Mouse (Mus musculus) MEL (cell line): ENCODE measurements at regions not wholly inside any gene's neighbourhood (a gene's known extent, or its start where the extent isn't known, plus 50 kb on each side); places are given as distances from the start of the nearest gene placed in this dataset.

Source experiments
- DNase-seq: peaks from one replicate; pipeline ENCODE4 v3.0.0; 2011; ENCODE audit warnings: low read depth, low spot score
- H3K27ac ChIP-seq: 2 replicates; pipeline ENCODE4 v1.5.1; 2012; ENCODE audit warnings: low read depth, mild to moderate bottlenecking, control low read depth, low read length, moderate library complexity; ENCODE audit not compliant: control insufficient read depth
- H3K27me3 ChIP-seq, 2 experiments: fragments of 150-350 bp in 1 of 2; sonication (generic) in 1 of 2; 2 replicates each; pipeline ENCODE4 v1.6.1; 2012; ENCODE audit warnings: low read length in 2 of 2, mild to moderate bottlenecking in 2 of 2, improper control_type of control experiment in 1 of 2, moderate library complexity in 1 of 2; ENCODE audit not compliant: insufficient read depth in 2 of 2, control insufficient read depth in 1 of 2
- H3K36me3 ChIP-seq, 2 experiments: 2 replicates each; pipeline ENCODE4 v1.6.1; 2012 to 2014; ENCODE audit warnings: low read length in 2 of 2, improper control_type of control experiment in 1 of 2, inconsistent platforms in 1 of 2, mild to moderate bottlenecking in 1 of 2; ENCODE audit not compliant: insufficient read depth in 2 of 2, control insufficient read depth in 1 of 2
- H3K4me1 ChIP-seq, 2 experiments: fragments of 150-350 bp in 1 of 2; sonication (generic) in 1 of 2; 2 replicates each; pipeline ENCODE4 v1.6.1; 2012; ENCODE audit warnings: low read length in 2 of 2, improper control_type of control experiment in 1 of 2, mild to moderate bottlenecking in 1 of 2; ENCODE audit not compliant: insufficient read depth in 2 of 2, control insufficient read depth in 1 of 2
- H3K4me3 ChIP-seq, 2 experiments: fragments of 150-350 bp in 1 of 2; sonication (generic) in 1 of 2; 2 replicates each; pipeline ENCODE4 v1.5.1; 2012; ENCODE audit warnings: low read depth in 2 of 2, low read length in 2 of 2, mild to moderate bottlenecking in 2 of 2, moderate library complexity in 2 of 2, control low read depth in 1 of 2, improper control_type of control experiment in 1 of 2; ENCODE audit not compliant: control insufficient read depth in 1 of 2, insufficient read depth in 1 of 2
- H3K79me2 ChIP-seq: 2 replicates; pipeline ENCODE4 v1.6.1; 2012; ENCODE audit warnings: mild to moderate bottlenecking, low read length, moderate library complexity; ENCODE audit not compliant: control insufficient read depth, poor library complexity, insufficient read depth
- H3K9ac ChIP-seq: 2 replicates; pipeline ENCODE4 v1.6.1; 2012; ENCODE audit warnings: low read depth, mild to moderate bottlenecking, control low read depth, low read length, moderate library complexity; ENCODE audit not compliant: control insufficient read depth, poor library complexity, severe bottlenecking
- H3K9me3 ChIP-seq: fragments of 150-350 bp; sonication (generic); replicated peaks from 2 replicates; pipeline ENCODE4 v1.6.1; 2012; ENCODE audit warnings: mild to moderate bottlenecking, low read length, improper control_type of control experiment, moderate library complexity; ENCODE audit not compliant: insufficient read depth
- BHLHE40 ChIP-seq: IDR thresholded peaks from 2 replicates; pipeline ENCODE4 v1.6.1; 2012; ENCODE audit warnings: low read depth, mild to moderate bottlenecking, inconsistent platforms, low read length, improper control_type of control experiment, borderline replicate concordance
- CHD2 ChIP-seq: IDR thresholded peaks from 2 replicates; pipeline ENCODE4 v1.6.1; 2011; ENCODE audit warnings: low read length, improper control_type of control experiment
- CTCF ChIP-seq, 3 experiments: IDR thresholded peaks in 2 of 3; conservative IDR thresholded peaks in 1 of 3; 2 replicates each; pipeline ENCODE4 v1.5.1; 2011 to 2012; ENCODE audit warnings: low read length in 3 of 3, low read depth in 2 of 3, mild to moderate bottlenecking in 2 of 3, improper control_type of control experiment in 1 of 3, inconsistent platforms in 1 of 3, mixed read lengths in 1 of 3, moderate library complexity in 1 of 3; ENCODE audit not compliant: control insufficient read depth in 1 of 3, insufficient read depth in 1 of 3, poor library complexity in 1 of 3, severe bottlenecking in 1 of 3
- E2F4 ChIP-seq: IDR thresholded peaks from 2 replicates; pipeline ENCODE4 v1.6.1; 2011; ENCODE audit warnings: low read depth, low read length, improper control_type of control experiment, borderline replicate concordance
- ELF1 ChIP-seq: IDR thresholded peaks from 2 replicates; pipeline ENCODE4 v1.6.1; 2014; ENCODE audit warnings: low read depth, mild to moderate bottlenecking, inconsistent platforms, low read length, improper control_type of control experiment, moderate library complexity
- EP300 ChIP-seq, 2 experiments: IDR thresholded peaks; 2 replicates each; pipeline ENCODE4 v1.6.1; 2011; ENCODE audit warnings: improper control_type of control experiment in 2 of 2, low read length in 2 of 2, low read depth in 1 of 2, mild to moderate bottlenecking in 1 of 2
- ETS1 ChIP-seq: IDR thresholded peaks from 2 replicates; pipeline ENCODE4 v1.6.1; 2012; ENCODE audit warnings: low read depth, mild to moderate bottlenecking, inconsistent platforms, low read length, improper control_type of control experiment, moderate library complexity
- HCFC1 ChIP-seq: IDR thresholded peaks from 2 replicates; pipeline ENCODE4 v1.6.1; 2012; ENCODE audit warnings: low read depth, mild to moderate bottlenecking, inconsistent platforms, low read length, improper control_type of control experiment, moderate library complexity
- MAX ChIP-seq: IDR thresholded peaks from 2 replicates; pipeline ENCODE4 v1.6.1; 2011; ENCODE audit warnings: low read length, improper control_type of control experiment
- MEF2A ChIP-seq: IDR thresholded peaks from 2 replicates; pipeline ENCODE4 v1.6.1; 2014; ENCODE audit warnings: low read depth, mild to moderate bottlenecking, inconsistent platforms, low read length, improper control_type of control experiment; ENCODE audit not compliant: poor library complexity, insufficient replicate concordance, severe bottlenecking; ENCODE audit errors: extremely low read depth
- MYB ChIP-seq: IDR thresholded peaks from 2 replicates; pipeline ENCODE4 v1.6.1; 2011; ENCODE audit warnings: mild to moderate bottlenecking, low read depth, low read length, improper control_type of control experiment
- NELFE ChIP-seq: IDR thresholded peaks from 2 replicates; pipeline ENCODE4 v1.6.1; 2011; ENCODE audit warnings: low read depth, low read length, improper control_type of control experiment
- NRF1 ChIP-seq: IDR thresholded peaks from 2 replicates; pipeline ENCODE4 v1.6.1; 2014; ENCODE audit warnings: low read depth, mild to moderate bottlenecking, inconsistent platforms, low read length, improper control_type of control experiment, moderate library complexity; ENCODE audit not compliant: poor library complexity, insufficient read depth, severe bottlenecking
- POLR2A ChIP-seq, 2 experiments: IDR thresholded peaks; 2 replicates each; pipeline ENCODE4 v1.6.1; 2011 to 2012; ENCODE audit warnings: low read length in 2 of 2, mild to moderate bottlenecking in 2 of 2, control low read depth in 1 of 2, improper control_type of control experiment in 1 of 2, low read depth in 1 of 2, moderate library complexity in 1 of 2; ENCODE audit not compliant: control insufficient read depth in 1 of 2, insufficient read depth in 1 of 2, poor library complexity in 1 of 2
- POLR2AphosphoS5 ChIP-seq: IDR thresholded peaks from 2 replicates; pipeline ENCODE4 v1.6.1; 2012; ENCODE audit warnings: low read depth, borderline replicate concordance, mild to moderate bottlenecking, inconsistent platforms, low read length, moderate library complexity, mixed read lengths
- RAD21 ChIP-seq: IDR thresholded peaks from 2 replicates; pipeline ENCODE4 v1.6.1; 2011; ENCODE audit warnings: mild to moderate bottlenecking, low read depth, low read length, improper control_type of control experiment
- RCOR1 ChIP-seq: IDR thresholded peaks from 2 replicates; pipeline ENCODE4 v1.6.1; 2012; ENCODE audit warnings: low read depth, mild to moderate bottlenecking, inconsistent platforms, low read length, improper control_type of control experiment
- SMC3 ChIP-seq: IDR thresholded peaks from 2 replicates; pipeline ENCODE4 v1.6.1; 2011; ENCODE audit warnings: low read depth, low read length, improper control_type of control experiment
- TAL1 ChIP-seq: IDR thresholded peaks from 2 replicates; pipeline ENCODE4 v1.6.1; 2012; ENCODE audit warnings: mild to moderate bottlenecking, inconsistent platforms, low read length, moderate library complexity, mixed read lengths
- TBP ChIP-seq: IDR thresholded peaks from 2 replicates; pipeline ENCODE4 v1.8.0; 2011; ENCODE audit warnings: low read depth, low read length, improper control_type of control experiment
- TCF12 ChIP-seq: IDR thresholded peaks from 2 replicates; pipeline ENCODE4 v1.6.1; 2014; ENCODE audit warnings: low read depth, mild to moderate bottlenecking, inconsistent platforms, low read length, improper control_type of control experiment, moderate library complexity
- UBTF ChIP-seq: IDR thresholded peaks from 2 replicates; pipeline ENCODE4 v1.6.1; 2012; ENCODE audit warnings: low read depth, mild to moderate bottlenecking, inconsistent platforms, low read length, improper control_type of control experiment, moderate library complexity, borderline replicate concordance; ENCODE audit not compliant: insufficient read depth
- ZC3H11A ChIP-seq: IDR thresholded peaks from 2 replicates; pipeline ENCODE4 v1.6.1; 2012; ENCODE audit warnings: low read depth, mild to moderate bottlenecking, inconsistent platforms, low read length, improper control_type of control experiment
- ZKSCAN1 ChIP-seq: IDR thresholded peaks from 2 replicates; pipeline ENCODE4 v1.6.1; 2012; ENCODE audit warnings: low read depth, mild to moderate bottlenecking, inconsistent platforms, low read length, improper control_type of control experiment, moderate library complexity

DNA sequence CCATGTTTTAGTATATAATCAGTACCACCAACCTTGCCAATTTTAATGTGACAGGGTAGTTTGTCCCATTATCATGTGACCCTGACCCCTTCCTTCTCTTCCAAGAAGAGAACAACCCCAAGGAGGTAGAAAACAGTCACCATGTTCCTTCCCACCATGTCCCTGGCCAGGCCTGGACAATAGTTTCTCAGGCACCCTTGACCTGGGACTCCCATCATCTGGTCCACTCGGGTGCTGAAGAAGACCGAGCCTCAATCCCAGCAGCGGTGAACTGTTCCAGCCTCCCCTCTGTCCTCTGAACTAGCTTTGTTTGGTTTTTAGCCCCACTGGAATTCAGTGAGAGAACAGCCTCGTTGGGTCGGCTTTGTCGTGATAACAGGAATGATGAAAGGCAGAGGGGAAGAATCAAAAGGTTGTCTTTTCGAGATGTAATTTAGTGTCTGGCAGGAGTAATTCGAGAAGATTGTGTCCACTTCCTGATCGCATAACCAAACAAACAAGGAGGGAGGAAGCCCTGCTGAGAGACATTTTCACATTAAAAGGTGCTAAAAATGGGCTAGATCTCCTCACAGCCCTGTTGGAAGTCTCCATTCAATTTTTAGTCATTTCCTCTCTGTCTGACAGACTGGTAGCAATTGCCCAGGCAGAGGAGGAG is 77.2 kb downstream of the Barhl2 start:
- Histone ChIP-seq H3K27ac (no peak overlapping the region), H3K4me1 (no peaks in the 10 kb centered on the region), H3K27me3 (no peaks in the 10 kb centered on the region), H3K9me3 (no peaks in the 10 kb centered on the region), H3K79me2 (no peaks in the 10 kb centered on the region), H3K4me3 (no peak overlapping the region), H3K36me3 (no peaks in the 10 kb centered on the region), H3K9ac (no peak overlapping the region)
- DNase-seq = no peak
- no peak for TF ChIP-seq ETS1
- TF ChIP-seq POLR2AphosphoS5 = no peak
- no peak for TF ChIP-seq CHD2
- TF ChIP-seq ZKSCAN1 = no peak
- TF ChIP-seq E2F4 = no peak
- no peak for TF ChIP-seq EP300 (IDR thresholded peaks at IDR 0.05; ENCODE audit: low read depth in 1 of 2, low read length in 2 of 2)
- TF ChIP-seq SMC3 = no peak
- TF ChIP-seq NELFE = no peak
- TF ChIP-seq NRF1 = no peak
- TF ChIP-seq UBTF = no peak
- no peak for TF ChIP-seq MAX
- TF ChIP-seq BHLHE40 = no peak
- TF ChIP-seq ZC3H11A = no peak
- TF ChIP-seq MYB = no peak
- TF ChIP-seq RAD21 = no peak
- TF ChIP-seq HCFC1 = no peak
- TF ChIP-seq POLR2A (IDR thresholded peaks at IDR 0.05; ENCODE audit: control insufficient read depth in 1 of 2, insufficient read depth in 1 of 2, low read depth in 1 of 2, low read length in 2 of 2, poor library complexity in 1 of 2) = no peak

DNA sequence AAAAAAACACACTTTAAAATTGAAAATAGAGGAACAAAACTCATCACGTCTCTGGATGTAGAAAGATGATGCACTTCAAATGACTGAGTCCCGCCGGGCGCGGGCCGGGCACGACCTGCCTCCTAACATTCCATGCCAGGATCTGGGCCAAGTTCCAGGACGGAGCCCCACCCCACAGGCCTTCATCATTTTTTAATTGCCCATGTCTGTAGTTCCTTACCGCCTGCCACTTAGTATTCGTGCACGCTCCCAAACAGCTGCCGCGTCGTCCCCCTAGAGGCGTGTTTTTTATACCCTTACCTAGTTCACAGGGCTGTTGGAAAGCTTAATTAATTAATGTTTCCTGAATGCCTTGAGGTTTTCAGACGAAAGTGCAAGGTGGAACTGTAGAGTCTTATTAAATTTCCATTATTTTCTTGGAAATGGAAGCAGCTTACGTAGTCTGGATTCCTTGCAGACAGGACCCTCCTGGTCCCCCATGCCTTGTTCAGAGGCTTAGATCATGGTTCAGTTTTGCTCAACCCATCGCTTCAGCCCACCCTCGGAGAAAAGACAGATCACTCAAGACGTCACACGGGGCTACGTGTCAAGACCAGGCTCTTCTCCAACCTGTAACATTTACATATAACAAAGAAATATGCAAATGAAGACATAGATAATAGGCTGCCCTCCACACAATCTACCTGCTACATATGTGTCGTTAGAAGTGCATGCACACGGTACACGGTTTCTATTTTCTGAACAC is 81.0 kb downstream of the Barhl2 start:
- no peaks in the 10 kb centered on the region for H3K36me3 ChIP-seq
- H3K27me3 ChIP-seq = no peaks in the 10 kb centered on the region
- H3K9ac ChIP-seq = no peak overlapping the region
- no peak for DNase-seq
- no peak overlapping the region for H3K4me3 ChIP-seq
- TF ChIP-seq MEF2A (no peak), ZKSCAN1 (no peak), TBP (no peak), EP300 (IDR thresholded peaks at IDR 0.05; ENCODE audit: low read depth in 1 of 2, low read length in 2 of 2) (no peak), CHD2 (no peak), NELFE (no peak), MYB (no peak), MAX (no peak), NRF1 (no peak), TCF12 (no peak), TAL1 (no peak), CTCF (IDR thresholded peaks at IDR 0.05 in 2 of 3, conservative IDR thresholded peaks at IDR 0.05 in 1 of 3; ENCODE audit: control insufficient read depth in 1 of 3, insufficient read depth in 1 of 3, low read depth in 2 of 3, low read length in 3 of 3, poor library complexity in 1 of 3, severe bottlenecking in 1 of 3) (no peak), RAD21 (no peak), RCOR1 (no peak), ELF1 (no peak)
- H3K27ac ChIP-seq = no peak overlapping the region
- H3K79me2 ChIP-seq = no peaks in the 10 kb centered on the region
- no peaks in the 10 kb centered on the region for H3K4me1 ChIP-seq
- H3K9me3 ChIP-seq = no peaks in the 10 kb centered on the region
